Mouse (Mus musculus) small intestine, adult 2 months (tissue): Measurements from ENCODE around the gene Wdfy3. TPM values are rescaled to one million over a fixed set of nuclear protein-coding genes. Genes with fewer than 3 reads are reported as not detected.

ENCODE experiments used
- H3K27ac ChIP-seq: fragments of 200-500 bp; 2 replicates; pipeline ENCODE4 v1.5.1; 2012; ENCODE audit warnings: low read depth, low read length, control low read depth, inconsistent platforms; ENCODE audit not compliant: insufficient read depth
- H3K27me3 ChIP-seq: fragments of 200-500 bp; 2 replicates; pipeline ENCODE4 v1.6.1; 2012; ENCODE audit warnings: mild to moderate bottlenecking, moderate library complexity, low read length, inconsistent platforms; ENCODE audit not compliant: control insufficient read depth, insufficient read depth
- H3K36me3 ChIP-seq: fragments of 200-500 bp; 2 replicates; pipeline ENCODE4 v1.6.1; 2012; ENCODE audit warnings: mild to moderate bottlenecking, low read length, control low read depth, inconsistent platforms; ENCODE audit not compliant: control insufficient read depth, insufficient read depth
- H3K4me1 ChIP-seq: fragments of 200-500 bp; 2 replicates; pipeline ENCODE4 v1.6.1; 2012; ENCODE audit warnings: low read length, inconsistent platforms, mixed read lengths; ENCODE audit not compliant: control insufficient read depth, insufficient read depth, insufficient read length
- H3K4me3 ChIP-seq: fragments of 200-500 bp; 2 replicates; pipeline ENCODE4 v1.5.1; 2012; ENCODE audit warnings: low read depth, mild to moderate bottlenecking, control low read depth, inconsistent platforms, low read length, moderate library complexity
- CTCF ChIP-seq: fragments of 200-500 bp; IDR thresholded peaks from 2 replicates; pipeline ENCODE4 v1.5.1; 2012; ENCODE audit warnings: low read depth, mild to moderate bottlenecking, control low read depth, inconsistent platforms, low read length, moderate library complexity, mixed read lengths; ENCODE audit not compliant: insufficient replicate concordance, insufficient read length; ENCODE audit errors: extremely low read depth
- POLR2A ChIP-seq: fragments of 200-500 bp; IDR thresholded peaks from 2 replicates; pipeline ENCODE4 v1.6.1; 2012; ENCODE audit warnings: low read depth, mild to moderate bottlenecking, control low read depth, inconsistent platforms, low read length, moderate library complexity
- WGBS: fragments of 180-500 bp; shearing (Covaris S2); methylation state at CpG from one replicate; pipeline ENCODE4 v1.1.7; 2018; 5-methylcytosine and 5-hydroxymethylcytosine counted together
- polyA plus RNA-seq: library from polyadenylated mRNA; depleted of rRNA; stranded (reverse); fragments of >200 nt; gene quantifications from 2 replicates; pipeline ENCODE4 v1.2.3, GENCODE M21; 2012

The Wdfy3 gene
- polyA plus RNA-seq, 1 experiment, result 11.3 TPM

DNA sequence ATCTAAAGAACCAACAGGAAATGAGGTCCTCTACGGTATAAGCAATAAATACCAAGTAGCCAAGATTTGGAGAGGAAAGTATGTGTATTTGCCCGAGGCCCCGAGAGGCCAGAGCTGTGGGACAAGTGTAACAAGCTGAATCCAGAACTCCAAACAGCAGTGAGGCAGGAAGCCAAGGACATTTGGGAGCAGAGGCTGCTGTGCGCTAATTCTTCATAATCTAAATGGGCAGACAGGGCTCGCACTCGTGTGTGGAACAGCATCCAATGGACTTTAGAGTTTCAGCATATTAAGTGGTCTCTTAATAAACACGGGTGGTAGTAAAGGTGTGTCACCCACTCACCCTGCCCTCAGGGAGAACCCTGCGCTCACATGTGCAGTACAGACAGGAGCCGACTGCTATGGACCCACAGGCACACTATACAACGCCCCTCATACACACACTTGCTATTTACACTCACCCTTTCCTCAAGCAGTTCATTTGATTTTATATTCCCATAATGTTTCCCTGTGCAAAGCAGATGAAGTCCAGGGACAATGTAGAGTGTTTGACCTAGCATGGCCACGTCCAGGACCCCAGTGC, 15.1 kb downstream of the Wdfy3 start:
- no peak overlapping the region for H3K27ac ChIP-seq
- H3K4me1 ChIP-seq, result peaks cover 3% of the 10 kb centered on the region
- no peak for TF ChIP-seq CTCF
- no peak for TF ChIP-seq POLR2A
- WGBS, result 52% methylated on average over 11 of the region's 11 CpGs
- 0 out of 2 replicates have a peak, but pooled peaks cover 1% of the 10 kb centered on the region for H3K36me3 ChIP-seq
- H3K4me3 ChIP-seq, result no peak overlapping the region
- H3K27me3 ChIP-seq, result no peaks in the 10 kb centered on the region

- Histone ChIP-seq H3K27me3 (no peaks in the 10 kb centered on the region), H3K27ac (no peak overlapping the region), H3K4me1 (peaks cover 3% of the 10 kb centered on the region), H3K4me3 (no peak overlapping the region), H3K36me3 (no peaks in the 10 kb centered on the region)
- TF ChIP-seq CTCF (no peak), POLR2A (no peak)
- 77% methylated on average over 6 of the region's 6 CpGs for WGBS
Observed at GRCm38 (mm10) chr5:102052906-102053305, 16.8 kb downstream of the Wdfy3 start.

- Histone ChIP-seq H3K4me3 (no peak overlapping the region), H3K4me1 (peaks cover 3% of the 10 kb centered on the region), H3K27me3 (no peaks in the 10 kb centered on the region), H3K27ac (no peak overlapping the region), H3K36me3 (no peaks in the 10 kb centered on the region)
- 88% methylated on average over 4 of the region's 4 CpGs for WGBS
- TF ChIP-seq POLR2A (no peak), CTCF (no peak)
Observed at GRCm38 (mm10) chr5:102052465-102052864, 17.3 kb downstream of the Wdfy3 start.

DNA sequence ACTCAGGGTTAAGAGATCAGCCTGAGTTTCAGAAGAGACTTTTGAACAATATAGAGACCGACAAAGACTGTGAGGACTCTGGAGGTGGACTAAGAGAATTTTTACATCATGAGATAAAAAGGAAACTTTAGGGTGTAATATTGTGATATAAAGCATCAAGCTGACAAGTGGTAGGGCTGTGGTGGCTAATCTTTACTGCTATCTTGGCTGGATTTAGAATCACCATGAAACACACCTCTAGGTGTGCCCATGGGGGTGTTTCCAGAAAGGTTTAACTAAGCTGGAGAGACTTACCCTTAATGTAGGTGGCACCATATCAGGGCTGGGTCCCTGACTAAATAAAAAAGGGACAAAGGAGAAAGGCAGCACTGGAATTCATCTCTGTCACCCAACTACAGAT, 19.0 kb downstream of the Wdfy3 start:
- H3K4me3 ChIP-seq, result no peak overlapping the region
- H3K27me3 ChIP-seq, result no peaks in the 10 kb centered on the region
- no peaks in the 10 kb centered on the region for H3K36me3 ChIP-seq
- no peak for TF ChIP-seq CTCF
- TF ChIP-seq POLR2A, result no peak
- peaks cover 8% of the 10 kb centered on the region for H3K4me1 ChIP-seq
- no peak overlapping the region for H3K27ac ChIP-seq
- WGBS, result 85% methylated on average over 1 of the region's 1 CpGs

- 78% methylated on average over 2 of the region's 2 CpGs for WGBS
Observed at GRCm38 (mm10) chr5:102048416-102048815, 21.3 kb downstream of the Wdfy3 start.

GRCm38 (mm10) chr5:102046617-102047116, 23.1 kb downstream of the Wdfy3 start:
- WGBS, result 72% methylated on average over 8 of the region's 8 CpGs
- H3K4me3 ChIP-seq, result no peak overlapping the region
- no peaks in the 10 kb centered on the region for H3K36me3 ChIP-seq
- no peaks in the 10 kb centered on the region for H3K27me3 ChIP-seq
- no peak for TF ChIP-seq CTCF
- TF ChIP-seq POLR2A, result no peak
- 0 out of 2 replicates have a peak, but pooled peaks cover 5% of the 10 kb centered on the region for H3K4me1 ChIP-seq
- H3K27ac ChIP-seq, result no peak overlapping the region

More at GRCm38 (mm10) chr5:102048416-102048815, 21.3 kb downstream of the Wdfy3 start:
- no peaks in the 10 kb centered on the region for H3K27me3 ChIP-seq
- H3K27ac ChIP-seq, result no peak overlapping the region
- no peaks in the 10 kb centered on the region for H3K36me3 ChIP-seq
- no peak overlapping the region for H3K4me3 ChIP-seq
- no peak for TF ChIP-seq POLR2A
- TF ChIP-seq CTCF, result no peak
- peaks cover 5% of the 10 kb centered on the region; the same call in 1 of the 2 replicates for H3K4me1 ChIP-seq
